Mouse (Mus musculus): ENCODE data around the gene Mboat1. TPM values are rescaled to one million over a fixed set of nuclear protein-coding genes. Genes with fewer than 3 reads are reported as not detected.
A peak's percentile ranks its signal among the peaks of the same experiment; 100 is the strongest.

Gene Mboat1
- polyA plus RNA-seq, 1 experiment from 2014 or later, result 18.6 TPM

- H3K36me3 ChIP-seq (ENCODE audit: insufficient read depth, low read length), result no peaks in the 10 kb centered on the region
- no peak overlapping the region for H3K27ac ChIP-seq (ENCODE audit: low read length)
- WGBS, result 33% methylated on average over 3 of the region's 3 CpGs
- H3K9me3 ChIP-seq (ENCODE audit: low read length), result no peaks in the 10 kb centered on the region
- H3K4me1 ChIP-seq (ENCODE audit: insufficient read depth, low read depth, low read length), result no peaks in the 10 kb centered on the region
- DNase-seq (ENCODE audit: low spot score) (peak; percentile 47), ATAC-seq (no peak)
- no peak overlapping the region for H3K4me3 ChIP-seq (ENCODE audit: low read depth, low read length)
- H3K9ac ChIP-seq (replicated peaks; ENCODE audit: low read depth), result no peak overlapping the region
- H3K4me2 ChIP-seq (replicated peaks; ENCODE audit: low read depth, low read length), result no peak overlapping the region
- H3K27me3 ChIP-seq (replicated peaks; ENCODE audit: insufficient read depth, low read length), result no peaks in the 10 kb centered on the region
- no peak for TF ChIP-seq EP300 (IDR thresholded peaks at IDR 0.05)
- no peak for TF ChIP-seq CTCF (IDR thresholded peaks at IDR 0.05)
Observed at GRCm38 (mm10) chr13:30221316-30221715, 85.0 kb downstream of the Mboat1 start.

GRCm38 (mm10) chr13:30224114-30224513 lies 87.8 kb downstream of the Mboat1 start:
- no peak for DNase-seq (ENCODE audit: low spot score)

GRCm38 (mm10) chr13:30224659-30225058 lies 88.4 kb downstream of the Mboat1 start:
- H3K27me3 ChIP-seq (replicated peaks; ENCODE audit: insufficient read depth, low read length), result no peaks in the 10 kb centered on the region
- WGBS, result 95% methylated on average over 6 of the region's 6 CpGs
- TF ChIP-seq EP300 (IDR thresholded peaks at IDR 0.05) (no peak), CTCF (IDR thresholded peaks at IDR 0.05) (peak; percentile 22)
- H3K9me3 ChIP-seq (ENCODE audit: low read length), result no peaks in the 10 kb centered on the region
- H3K4me2 ChIP-seq (replicated peaks; ENCODE audit: low read depth, low read length), result no peak overlapping the region
- no peaks in the 10 kb centered on the region for H3K36me3 ChIP-seq (ENCODE audit: insufficient read depth, low read length)
- ATAC-seq (no peak), DNase-seq (ENCODE audit: low spot score) (no peak)
- no peak overlapping the region for H3K9ac ChIP-seq (replicated peaks; ENCODE audit: low read depth)
- H3K4me1 ChIP-seq (ENCODE audit: insufficient read depth, low read depth, low read length), result no peaks in the 10 kb centered on the region
- H3K4me3 ChIP-seq (ENCODE audit: low read depth, low read length), result no peak overlapping the region
- H3K27ac ChIP-seq (ENCODE audit: low read length), result no peak overlapping the region

More at GRCm38 (mm10) chr13:30224114-30224513, 87.8 kb downstream of the Mboat1 start:
- TF ChIP-seq CTCF (IDR thresholded peaks at IDR 0.05), result no peak
- TF ChIP-seq EP300 (IDR thresholded peaks at IDR 0.05), result no peak
- H3K4me3 ChIP-seq (ENCODE audit: low read depth, low read length), result no peak overlapping the region
- no peak for ATAC-seq
- no peaks in the 10 kb centered on the region for H3K36me3 ChIP-seq (ENCODE audit: insufficient read depth, low read length)
- H3K4me1 ChIP-seq (ENCODE audit: insufficient read depth, low read depth, low read length), result no peaks in the 10 kb centered on the region
- 91% methylated on average over 10 of the region's 10 CpGs for WGBS
- no peaks in the 10 kb centered on the region for H3K27me3 ChIP-seq (replicated peaks; ENCODE audit: insufficient read depth, low read length)
- no peak overlapping the region for H3K4me2 ChIP-seq (replicated peaks; ENCODE audit: low read depth, low read length)
- no peaks in the 10 kb centered on the region for H3K9me3 ChIP-seq (ENCODE audit: low read length)
- no peak overlapping the region for H3K27ac ChIP-seq (ENCODE audit: low read length)
- H3K9ac ChIP-seq (replicated peaks; ENCODE audit: low read depth), result no peak overlapping the region

- Histone ChIP-seq H3K27ac (ENCODE audit: low read length) (no peak overlapping the region), H3K4me3 (ENCODE audit: low read depth, low read length) (no peak overlapping the region), H3K36me3 (ENCODE audit: insufficient read depth, low read length) (no peaks in the 10 kb centered on the region), H3K9me3 (ENCODE audit: low read length) (no peaks in the 10 kb centered on the region), H3K9ac (replicated peaks; ENCODE audit: low read depth) (no peak overlapping the region), H3K4me2 (replicated peaks; ENCODE audit: low read depth, low read length) (no peak overlapping the region), H3K27me3 (replicated peaks; ENCODE audit: insufficient read depth, low read length) (no peaks in the 10 kb centered on the region), H3K4me1 (ENCODE audit: insufficient read depth, low read depth, low read length) (no peaks in the 10 kb centered on the region)
- DNase-seq (ENCODE audit: low spot score) (no peak), ATAC-seq (no peak)
- whole genome bisulfite sequencing, result 83% methylated on average over 5 of the region's 5 CpGs
- TF ChIP-seq EP300 (IDR thresholded peaks at IDR 0.05) (no peak), CTCF (IDR thresholded peaks at IDR 0.05) (no peak)
Observed at GRCm38 (mm10) chr13:30228762-30229161, 92.5 kb downstream of the Mboat1 start.

GRCm38 (mm10) chr13:30229625-30230139 lies 93.4 kb downstream of the Mboat1 start:
- TF ChIP-seq EP300 (IDR thresholded peaks at IDR 0.05) (no peak), CTCF (IDR thresholded peaks at IDR 0.05) (no peak)
- ATAC-seq (no peak), DNase-seq (ENCODE audit: low spot score) (no peak)
- Histone ChIP-seq H3K4me1 (ENCODE audit: insufficient read depth, low read depth, low read length) (no peaks in the 10 kb centered on the region), H3K4me2 (replicated peaks; ENCODE audit: low read depth, low read length) (no peak overlapping the region), H3K9me3 (ENCODE audit: low read length) (no peaks in the 10 kb centered on the region), H3K27me3 (replicated peaks; ENCODE audit: insufficient read depth, low read length) (no peaks in the 10 kb centered on the region), H3K36me3 (ENCODE audit: insufficient read depth, low read length) (no peaks in the 10 kb centered on the region), H3K4me3 (ENCODE audit: low read depth, low read length) (no peak overlapping the region), H3K27ac (ENCODE audit: low read length) (no peak overlapping the region), H3K9ac (replicated peaks; ENCODE audit: low read depth) (no peak overlapping the region)
- WGBS, result 79% methylated on average over 9 of the region's 9 CpGs

- TF ChIP-seq CTCF (IDR thresholded peaks at IDR 0.05) (no peak), EP300 (IDR thresholded peaks at IDR 0.05) (no peak)
- peak; percentile 77 for ATAC-seq
- Histone ChIP-seq H3K36me3 (ENCODE audit: insufficient read depth, low read length) (no peaks in the 10 kb centered on the region), H3K27ac (ENCODE audit: low read length) (0 out of 2 replicates have a peak overlapping the region, but pooled peaks have one; percentile 7), H3K4me1 (ENCODE audit: insufficient read depth, low read depth, low read length) (no peaks in the 10 kb centered on the region), H3K9me3 (ENCODE audit: low read length) (no peaks in the 10 kb centered on the region), H3K4me3 (ENCODE audit: low read depth, low read length) (no peak overlapping the region), H3K27me3 (replicated peaks; ENCODE audit: insufficient read depth, low read length) (no peaks in the 10 kb centered on the region), H3K9ac (replicated peaks; ENCODE audit: low read depth) (no peak overlapping the region), H3K4me2 (replicated peaks; ENCODE audit: low read depth, low read length) (0 out of 2 replicates have a peak overlapping the region, but pooled peaks have one; percentile 3)
- WGBS, result 67% methylated on average over 11 of the region's 11 CpGs
- DNase-seq (ENCODE audit: low spot score), result peak; percentile 53
Observed at GRCm38 (mm10) chr13:30235056-30235750, 98.9 kb downstream of the Mboat1 start.

All from lung, postnatal 0 days (tissue).